In the genomic region with DNA sequence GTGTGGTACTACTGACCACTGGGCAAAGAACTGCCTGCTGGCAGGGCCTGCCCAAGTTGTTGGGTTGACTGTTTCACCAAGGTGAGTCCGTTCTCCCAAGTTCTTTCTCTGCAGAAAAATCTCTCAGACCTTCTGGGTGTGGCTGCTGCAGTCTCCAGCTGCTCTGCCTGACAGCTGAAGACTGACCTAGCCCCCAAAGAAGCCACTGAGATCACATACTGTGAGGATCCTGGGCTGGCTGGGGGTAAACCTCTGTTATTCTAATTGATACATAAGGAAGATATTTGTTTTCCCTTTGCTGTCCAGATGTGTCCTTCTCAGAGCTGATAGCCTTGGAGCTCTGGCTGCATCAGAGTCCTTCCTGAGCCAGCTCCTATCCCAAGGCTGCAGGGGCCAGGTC, we compare ENCODE assay signal across 18 mouse cellular contexts.
"Had no signal": no experiment of that assay in that cellular context is flagged by ENCODE, and none has a peak within 500 bp of the region (broad histone marks: within the 10 kb centered on the region; RNA-seq: fewer than 3 reads in every experiment).

No protein-coding gene starts in this region.

- H3K9ac ChIP-seq: liver, embryonic 13.5 days; lung, embryonic 14.5 days; neural tube, embryonic 13.5 days had no signal

- H3K4me2 ChIP-seq: liver, embryonic 13.5 days; lung, embryonic 14.5 days; neural tube, embryonic 13.5 days had no signal

- H3K4me3 ChIP-seq: layer of hippocampus, adult 2 months; left cerebral cortex, adult 2 months; liver, embryonic 13.5 days; megakaryocyte, embryonic 14.5 days; midbrain, embryonic 10.5 days; neural tube, embryonic 13.5 days had no signal

- H3K36me3 ChIP-seq: neural tube, embryonic 13.5 days had no signal

- H3K27me3 ChIP-seq: liver, embryonic 13.5 days; megakaryocyte, embryonic 14.5 days had no signal

- ATAC-seq: intestine, embryonic 16.5 days had no signal

- H3K9me3 ChIP-seq: liver, embryonic 13.5 days; megakaryocyte, embryonic 14.5 days; midbrain, embryonic 10.5 days; neural tube, embryonic 13.5 days had no signal

- DNase-seq: kidney, adult 18-20 months; kidney, adult 9 months; kidney, postnatal 14 days; kidney, postnatal 4 days; layer of hippocampus, adult 9-11 months; liver, embryonic 13.5 days; lung, embryonic 14.5 days; lung, postnatal 10 days; lung, postnatal 36 days; midbrain, embryonic 14.5 days; retina, postnatal 1 day; thymus, postnatal 25 days had no signal

- H3K27ac ChIP-seq: layer of hippocampus, adult 2 months; left cerebral cortex, adult 2 months; liver, embryonic 13.5 days; midbrain, embryonic 10.5 days; neural tube, embryonic 13.5 days had no signal
